Mouse (Mus musculus) gastrocnemius, postnatal 4 days (tissue): Measurements from ENCODE around the gene Tmem63a. TPM values are rescaled to one million over a fixed set of nuclear protein-coding genes. Genes with fewer than 3 reads are reported as not detected.
A peak's percentile ranks its signal among the peaks of the same experiment; 100 is the strongest.

ENCODE experiments used
- DNase-seq, 2 experiments: peaks; one replicate each; pipeline ENCODE4 v3.0.0; 2021 to 2022; ENCODE audit warnings: low spot score in 2 of 2, mixed read lengths in 2 of 2
- total RNA-seq, 2 experiments: library from RNA; stranded (reverse); gene quantifications; 2 replicates each; pipeline ENCODE4 v1.2.3; 2021

The Tmem63a gene
- total RNA-seq, 2 experiments from 2014 or later = 15.3 to 17.3 TPM

DNA sequence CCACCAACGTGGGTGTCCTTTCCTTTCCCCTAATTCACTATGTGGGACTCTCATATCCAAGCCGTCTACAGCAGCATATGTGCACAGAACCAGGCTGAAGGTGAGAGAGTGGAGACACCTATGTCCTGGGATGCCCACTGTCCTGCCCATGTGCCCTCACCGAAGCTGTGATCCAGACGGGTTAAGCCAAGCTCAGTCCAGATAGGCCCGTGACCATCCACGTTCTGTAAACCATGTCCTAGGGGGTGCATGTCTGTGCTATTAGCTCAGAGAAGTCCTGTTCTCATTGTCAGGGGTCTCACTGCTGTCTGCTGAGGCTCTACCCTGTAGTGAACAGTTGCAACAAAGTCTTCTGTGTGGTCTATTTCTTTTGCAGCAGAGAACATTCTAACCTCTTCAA lies 65.7 kb downstream of the Tmem63a start:
- no peak for DNase-seq

DNA sequence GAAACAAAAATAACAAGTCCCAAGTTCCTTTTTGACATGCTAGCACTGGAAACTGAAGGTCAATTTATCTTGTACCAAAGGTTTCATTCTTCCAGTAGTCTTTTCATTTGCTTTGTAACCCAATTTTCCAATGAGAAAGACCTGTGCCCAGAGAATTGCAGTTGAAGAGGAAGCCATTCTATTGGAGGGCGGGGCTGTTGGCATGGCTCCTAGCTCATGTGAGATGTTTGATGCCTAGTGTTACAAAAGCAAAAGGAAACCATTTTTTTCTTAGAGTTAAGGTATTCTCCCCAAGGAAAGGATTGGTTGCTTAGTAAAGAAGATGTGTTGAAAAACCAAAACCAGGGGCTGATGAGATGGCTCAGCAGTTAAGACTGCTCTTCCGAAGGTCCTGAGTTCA lies 66.1 kb downstream of the Tmem63a start:
- no peak for DNase-seq

- DNase-seq = no peak
Measured at GRCm38 (mm10) chr1:181009011-181009590, 67.0 kb downstream of the Tmem63a start.

DNA sequence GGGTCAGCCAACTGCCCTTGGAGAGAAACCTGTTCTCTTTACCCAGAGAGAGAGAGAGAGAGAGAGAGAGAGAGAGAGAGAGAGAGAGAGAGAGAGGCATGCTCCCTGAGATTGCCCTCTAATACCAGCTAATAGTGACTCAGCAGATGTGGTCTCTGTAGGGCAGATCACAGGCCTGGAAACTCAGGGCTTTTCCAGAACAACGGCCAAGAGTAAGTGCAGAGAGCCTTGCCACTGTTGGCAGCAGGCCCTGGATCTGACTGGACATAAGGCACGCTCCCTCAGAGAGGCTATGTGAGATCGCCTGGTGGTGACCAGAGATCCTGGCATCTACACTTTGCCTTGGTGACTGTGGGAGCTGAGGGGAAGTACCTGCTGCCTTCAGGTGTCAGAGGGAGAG lies 67.6 kb downstream of the Tmem63a start:
- DNase-seq = peak in 1 of 2 experiments; percentile 70

DNA sequence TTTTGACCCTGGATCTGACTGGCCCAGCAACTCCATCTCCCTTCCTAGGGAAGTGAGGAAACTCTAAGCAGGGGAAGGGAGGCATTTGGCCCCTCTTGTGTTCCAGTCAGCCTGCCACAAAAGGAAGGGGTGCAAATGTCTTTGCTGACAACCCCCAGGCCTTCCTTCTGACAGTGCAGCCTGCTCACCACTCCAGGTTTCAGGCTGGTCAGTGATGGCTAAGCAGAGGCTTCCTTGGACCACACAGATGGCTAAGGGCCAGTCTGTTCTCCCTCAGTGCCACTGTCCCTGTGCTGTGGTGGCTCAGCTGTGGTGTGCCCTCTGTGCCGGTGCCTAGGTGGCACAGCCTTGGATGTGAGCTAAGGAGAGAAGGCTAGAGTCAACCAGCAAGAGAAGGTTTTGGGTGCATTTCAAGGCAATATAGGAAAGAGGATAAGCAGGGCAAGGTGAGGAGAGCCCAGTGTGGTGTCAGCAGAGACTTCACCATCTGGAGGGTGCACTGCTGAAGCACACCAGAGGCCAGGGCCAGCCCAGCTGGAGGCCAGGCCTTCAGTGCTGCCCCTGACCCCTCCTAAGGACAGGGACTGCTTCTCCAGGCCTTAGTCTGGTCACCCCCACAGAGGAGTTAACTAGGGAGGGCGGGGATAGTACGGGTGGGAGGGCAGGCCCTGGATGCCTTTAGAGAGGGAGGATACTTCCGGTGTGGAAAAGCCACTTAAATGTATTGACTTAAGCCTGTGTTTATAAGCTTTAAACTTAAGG lies 68.2 kb downstream of the Tmem63a start:
- no peak for DNase-seq

DNA sequence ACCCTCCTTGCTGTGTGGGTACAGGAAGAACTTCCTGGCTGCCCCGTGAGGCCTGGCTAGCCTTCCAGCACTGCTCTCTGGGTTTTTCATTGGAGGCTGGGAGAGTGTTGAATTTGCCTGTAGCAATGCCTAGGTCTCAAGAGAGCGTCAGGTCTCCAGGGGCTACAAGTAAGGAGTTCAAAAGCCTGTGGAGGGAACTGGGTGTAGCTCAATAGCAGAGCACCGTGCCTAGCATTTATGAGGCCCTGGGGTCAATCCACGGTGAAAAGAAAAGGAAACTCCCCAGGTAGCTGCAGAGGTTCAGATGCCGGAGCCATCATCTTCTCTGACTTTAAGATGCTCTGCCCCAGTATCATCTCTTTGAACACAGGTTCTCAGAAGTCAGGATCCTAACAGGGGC lies 69.5 kb downstream of the Tmem63a start:
- DNase-seq = no peak

DNA sequence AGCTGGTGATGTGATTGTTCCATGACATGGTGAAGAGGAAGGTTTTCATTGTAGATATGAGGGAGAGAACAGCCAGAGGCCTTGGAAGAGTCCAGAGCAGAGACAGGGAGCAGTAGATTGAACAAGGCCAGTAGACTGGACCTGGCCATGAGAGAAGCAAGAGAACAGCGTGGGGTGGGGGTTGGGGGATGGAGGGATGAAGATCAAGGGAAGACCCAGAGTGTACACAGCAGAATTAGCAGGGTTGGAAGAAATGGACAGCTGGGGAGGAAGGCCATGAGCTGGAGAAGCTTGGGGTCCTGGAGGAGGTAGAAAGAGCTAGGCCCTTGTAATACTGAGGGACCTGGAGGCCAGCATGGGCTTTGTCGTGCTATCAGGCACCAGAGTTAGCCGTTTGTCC lies 70.3 kb downstream of the Tmem63a start:
- no peak for DNase-seq

GRCm38 (mm10) chr1:181013446-181013845 lies 71.3 kb downstream of the Tmem63a start:
- DNase-seq = no peak

DNA sequence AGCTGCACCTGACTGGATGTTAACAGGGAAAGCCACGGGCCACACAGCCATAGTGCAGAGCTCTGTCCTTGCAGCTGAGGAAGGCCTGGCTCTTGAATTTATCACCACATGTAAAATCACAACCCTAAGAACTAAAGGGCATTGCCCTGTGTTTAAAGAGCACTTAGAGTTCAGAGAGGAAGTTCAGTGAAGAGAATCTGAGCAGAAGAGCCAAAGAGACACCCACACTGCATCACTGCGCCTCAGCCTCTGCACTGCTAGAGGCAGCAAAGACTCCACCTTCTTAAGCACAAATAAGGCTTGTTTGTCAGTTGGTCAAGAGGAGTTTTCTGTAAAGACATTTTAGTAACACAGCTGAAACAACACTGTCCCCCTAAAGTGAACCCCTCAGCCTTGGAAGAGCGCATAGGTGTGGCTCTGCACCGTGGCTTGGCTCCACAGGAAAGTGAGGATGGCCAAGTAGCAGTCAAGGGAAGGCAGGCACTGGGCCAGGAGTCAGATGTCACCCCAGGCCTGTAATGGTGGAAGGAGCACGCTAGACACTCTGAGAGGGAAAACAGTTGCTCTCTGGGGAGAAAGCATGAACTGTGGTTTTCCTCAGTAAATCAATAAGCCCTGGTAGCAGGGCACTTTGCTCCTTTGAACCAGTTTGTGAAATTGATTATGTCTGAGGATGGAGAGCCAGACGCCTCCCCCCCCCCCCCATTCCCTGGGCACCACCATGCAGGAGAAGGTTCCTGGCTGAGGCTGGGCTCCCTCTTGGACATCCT lies 72.8 kb downstream of the Tmem63a start:
- peak; percentile 51 to 75 for DNase-seq

DNA sequence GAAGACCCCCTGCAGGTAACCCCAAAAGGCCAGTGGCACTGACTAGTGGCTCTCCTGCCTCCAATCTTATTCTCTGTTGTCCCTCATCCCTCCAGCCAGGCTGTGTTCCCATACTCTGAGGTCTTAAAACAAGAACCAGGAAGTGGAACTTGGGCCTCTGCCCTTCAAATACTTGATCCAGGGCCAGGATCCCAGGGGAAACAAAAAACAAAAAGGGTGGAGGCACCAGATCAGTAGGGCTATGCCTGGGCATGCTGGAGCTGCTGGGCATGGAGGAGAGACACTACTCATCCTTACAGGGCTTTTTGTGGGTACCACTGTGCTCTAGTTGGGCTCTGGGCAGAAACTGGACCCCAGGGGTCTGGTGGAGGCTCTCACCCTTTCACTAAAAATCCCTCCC lies 73.4 kb downstream of the Tmem63a start:
- peak in 1 of 2 experiments; percentile 62 for DNase-seq

- no peak for DNase-seq
Measured at GRCm38 (mm10) chr1:181016045-181016444, 73.9 kb downstream of the Tmem63a start.

GRCm38 (mm10) chr1:181016532-181017131 lies 74.5 kb downstream of the Tmem63a start:
- peak; percentile 53 to 74 for DNase-seq

- DNase-seq = peak; percentile 58 to 78
Measured at GRCm38 (mm10) chr1:181017212-181017711, 75.1 kb downstream of the Tmem63a start.

- DNase-seq = no peak
Measured at GRCm38 (mm10) chr1:181017890-181018420, 75.8 kb downstream of the Tmem63a start.

GRCm38 (mm10) chr1:181020756-181021487 lies 78.8 kb downstream of the Tmem63a start, which contains the start of gene Ephx1:
Ephx1 (minus strand) TSS chr1:181020904.
- DNase-seq = no peak

GRCm38 (mm10) chr1:181021488-181021865 lies 79.3 kb downstream of the Tmem63a start:
- no peak for DNase-seq

DNA sequence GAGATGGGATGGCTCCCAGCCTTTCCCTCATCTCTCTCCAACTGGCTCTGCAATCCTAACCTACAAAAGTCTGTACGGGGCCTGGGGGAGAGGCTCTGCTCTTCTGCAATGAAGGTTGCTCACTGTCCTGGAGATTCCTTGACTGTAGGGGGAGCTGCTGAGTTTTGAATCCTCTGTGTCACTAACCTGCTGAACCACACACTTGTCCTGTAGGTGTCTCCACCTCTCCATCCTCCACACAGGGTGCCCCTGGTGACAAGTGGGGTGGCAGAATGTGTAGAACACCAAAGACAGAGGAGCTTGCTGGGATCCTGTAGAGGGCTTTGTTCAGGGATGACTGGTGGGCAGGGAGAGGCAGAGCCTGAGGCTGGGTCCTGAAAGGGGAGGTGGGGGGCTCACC lies 80.1 kb downstream of the Tmem63a start:
- no peak for DNase-seq
